Mouse (Mus musculus): ENCODE measurements around the gene Dcxr.
A peak's percentile ranks its signal among the peaks of the same experiment; 100 is the strongest.

Dcxr gene

DNA sequence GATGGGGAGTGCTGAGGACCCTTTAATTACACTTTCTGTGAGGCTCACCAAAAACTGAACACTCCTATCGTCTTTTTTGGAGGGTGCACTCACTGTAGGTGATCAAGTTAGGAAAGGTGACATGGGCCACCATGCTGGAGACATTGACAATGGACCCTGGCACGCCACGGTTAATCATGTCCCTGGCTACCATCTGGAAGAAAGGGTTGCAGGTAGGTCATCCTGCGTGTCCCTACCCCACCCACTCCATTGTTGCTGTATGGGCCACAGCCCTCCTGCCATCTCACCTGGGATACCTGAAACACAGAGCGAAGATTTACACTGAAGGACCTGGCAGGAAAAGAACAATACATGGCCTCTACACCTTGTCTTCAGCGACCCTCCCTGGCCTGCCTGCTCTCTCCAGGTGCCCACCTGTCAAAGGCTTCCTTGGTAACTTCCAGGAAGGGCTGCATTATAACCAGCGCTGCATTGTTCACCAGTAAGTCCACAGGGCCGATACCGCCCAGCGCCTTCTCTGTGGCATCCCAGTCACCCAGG, 3.3 kb upstream of the Dcxr start:
- no peak for DNase-seq (ENCODE audit: extremely low read depth, low read depth)

DNA sequence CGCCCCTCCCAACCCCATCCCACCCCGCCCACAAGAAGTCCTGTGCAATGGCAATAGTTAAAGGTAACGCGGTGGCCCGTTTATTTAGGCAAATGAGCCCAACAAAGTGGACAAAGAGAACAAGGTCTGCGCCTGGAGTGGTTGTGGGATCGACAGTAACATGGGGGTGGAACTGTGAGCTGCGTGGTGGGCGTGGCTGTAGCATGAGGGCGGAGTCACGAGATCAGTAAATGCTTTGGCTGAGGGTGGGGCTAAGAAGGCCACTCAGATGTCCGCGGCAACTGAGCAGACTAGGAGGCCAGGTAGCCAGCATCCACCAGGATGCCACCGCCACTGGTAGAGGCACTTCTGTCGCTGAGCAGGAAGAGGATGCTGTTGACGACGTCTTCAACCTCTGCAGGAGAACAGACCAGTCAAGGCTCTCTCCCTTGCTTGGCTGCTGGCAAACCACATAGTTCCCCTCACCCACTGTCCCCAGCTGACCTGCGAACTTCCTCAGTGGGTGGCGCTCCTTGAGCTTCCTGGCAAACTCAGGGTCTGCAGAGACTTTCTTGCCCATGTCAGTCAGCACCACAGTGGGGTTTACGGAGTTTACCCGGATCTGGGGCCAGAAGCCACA, 2.5 kb upstream of the Dcxr start:
- DNase-seq (ENCODE audit: extremely low read depth, low read depth) = peak; percentile 53

GRCm38 (mm10) chr11:120728530-120729240, 1.6 kb upstream of the Dcxr start:
- no peak for DNase-seq (ENCODE audit: extremely low read depth, low read depth)

DNA sequence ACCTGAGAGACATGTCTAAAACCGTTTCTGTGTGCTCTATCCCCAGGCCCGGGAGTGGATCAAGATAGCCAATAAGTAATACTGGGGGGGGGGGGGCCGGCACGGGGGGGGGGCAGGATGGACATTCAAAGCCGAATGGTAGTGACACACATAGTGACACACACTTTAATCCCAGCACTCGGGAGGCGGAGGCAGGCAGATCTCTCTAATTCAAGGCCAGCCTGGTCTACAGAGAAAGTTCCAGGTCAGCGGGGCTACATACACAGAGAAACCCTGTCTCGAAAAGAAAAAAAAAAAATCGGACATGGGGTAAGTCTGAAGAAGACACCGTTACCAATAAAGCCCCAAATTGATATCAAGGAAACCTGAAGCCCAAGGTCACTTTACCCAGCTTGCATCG, 483 bp upstream of the Dcxr start:
- no peak for DNase-seq (ENCODE audit: extremely low read depth, low read depth)

DNA sequence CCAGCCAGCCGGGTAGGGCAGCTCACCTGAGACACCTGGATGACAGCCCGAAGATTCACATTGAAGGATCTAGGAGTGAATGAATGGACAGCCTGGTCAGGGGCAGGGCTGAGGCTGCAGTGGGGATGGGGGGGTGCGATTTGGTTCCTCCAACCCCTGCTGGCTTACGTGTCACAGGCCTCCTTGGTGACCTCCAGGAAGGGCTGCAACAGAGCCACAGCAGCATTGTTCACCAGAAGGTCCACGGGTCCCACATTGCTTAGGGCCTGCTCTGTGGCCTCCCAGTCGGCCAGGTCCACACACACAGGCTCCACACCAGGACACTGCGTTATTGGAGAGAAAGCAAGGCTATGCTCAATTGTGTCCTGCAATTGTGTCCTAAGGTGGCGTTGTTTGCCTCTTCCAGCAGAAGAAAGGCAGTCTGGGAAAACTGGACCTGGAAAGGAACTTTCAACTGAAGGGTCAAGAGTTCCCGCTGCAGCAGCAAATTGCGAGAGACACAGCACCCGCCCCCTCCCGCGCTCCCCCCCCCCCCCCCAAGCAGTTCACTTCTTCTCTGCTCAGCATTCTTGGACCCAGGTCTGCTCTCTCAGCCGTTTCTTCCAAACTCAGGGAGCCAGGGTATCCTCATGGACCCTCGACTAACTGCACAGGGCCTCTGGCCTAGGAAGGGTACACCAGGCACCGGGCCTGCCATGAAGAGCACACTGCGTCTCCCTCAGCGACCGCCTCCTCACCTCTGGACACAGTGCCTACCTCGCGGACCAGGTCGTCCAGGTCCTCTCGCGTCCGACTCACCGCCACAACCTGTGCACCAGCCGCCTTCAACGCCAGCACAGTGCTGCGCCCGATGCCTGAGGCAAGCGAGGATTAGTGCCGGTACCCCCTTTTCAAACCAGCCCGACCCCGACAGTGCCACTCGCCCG, 575 bp downstream of the Dcxr start:
- DNase-seq (ENCODE audit: extremely low read depth, low read depth) = no peak

DNA sequence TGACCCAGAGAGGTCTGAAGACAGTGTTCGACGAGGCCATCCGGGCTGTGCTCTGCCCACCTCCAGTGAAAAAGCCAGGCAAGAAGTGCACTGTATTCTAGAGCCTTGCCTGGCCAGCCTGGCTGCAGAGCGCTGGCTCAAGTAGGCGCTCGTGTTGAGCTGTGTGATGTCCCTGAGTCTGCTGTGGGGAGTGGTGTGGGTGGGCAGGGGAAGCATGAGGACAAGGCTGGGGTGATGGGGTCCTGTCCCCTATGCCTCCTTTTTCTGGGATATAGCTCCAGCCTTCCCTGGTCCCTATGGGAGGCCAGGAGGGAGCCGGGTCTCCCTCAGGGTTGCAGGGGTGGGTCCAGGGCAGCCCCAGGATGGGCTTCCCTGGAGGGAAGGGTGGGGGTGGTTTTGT, 3.6 kb downstream of the Dcxr start:
- no peak for DNase-seq (ENCODE audit: extremely low read depth, low read depth)

GRCm38 (mm10) chr11:120722761-120723382, 4.2 kb downstream of the Dcxr start:
- no peak for DNase-seq (ENCODE audit: extremely low read depth, low read depth)

- no peak for DNase-seq (ENCODE audit: extremely low read depth, low read depth)
Observed at GRCm38 (mm10) chr11:120722067-120722630, 4.9 kb downstream of the Dcxr start.

DNA sequence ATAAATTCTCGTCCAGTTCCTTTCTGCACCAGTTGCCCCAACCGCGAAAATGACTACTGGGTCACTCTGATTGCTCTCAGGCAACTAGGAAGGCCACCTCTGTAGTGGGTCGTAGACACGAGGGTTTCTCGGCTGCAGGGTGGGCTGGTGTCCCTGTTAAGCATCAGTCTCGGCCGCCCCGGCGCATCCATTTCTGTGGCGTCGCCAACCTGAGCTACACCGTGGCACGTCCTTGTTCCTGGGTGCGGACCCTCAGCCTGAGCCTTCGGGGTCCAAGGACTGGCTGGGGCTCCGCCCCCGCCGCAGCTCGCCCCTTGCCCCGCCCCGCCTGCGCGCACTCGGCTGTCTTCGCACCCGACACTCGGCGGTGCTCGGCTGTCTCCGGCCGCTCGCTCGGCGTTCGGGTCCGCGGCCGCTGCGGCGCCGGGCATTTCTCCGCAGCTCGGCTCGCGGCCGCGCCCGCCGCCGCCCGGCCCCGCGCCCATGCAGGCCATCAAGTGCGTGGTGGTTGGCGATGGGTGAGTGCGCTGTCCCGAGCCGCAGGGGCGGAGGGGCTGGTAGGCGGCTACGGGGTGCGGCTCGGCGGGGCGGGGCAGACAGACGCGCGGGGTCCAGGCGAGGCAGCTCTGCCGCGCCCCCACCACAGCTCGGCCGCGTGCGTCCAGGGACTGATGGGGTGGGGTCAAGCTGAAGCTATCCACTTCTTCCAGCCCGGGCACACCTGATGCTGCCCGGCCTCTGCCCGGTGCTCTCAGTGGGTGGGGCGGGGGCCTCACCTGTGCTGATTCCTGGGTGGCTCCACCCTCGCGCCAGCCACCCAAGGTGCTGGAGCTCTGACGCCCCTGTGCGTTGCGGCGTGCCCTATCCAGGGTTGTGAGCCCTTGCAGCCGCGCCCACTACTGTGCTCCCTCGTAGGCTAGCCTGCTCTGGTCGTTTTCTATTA, 5.7 kb downstream of the Dcxr start, which contains the start of gene Rac3:
Gene Rac3 (plus strand): TSS at position 347 of the 943 bp plus-strand sequence.
- DNase-seq (ENCODE audit: extremely low read depth, low read depth) = no peak

DNA sequence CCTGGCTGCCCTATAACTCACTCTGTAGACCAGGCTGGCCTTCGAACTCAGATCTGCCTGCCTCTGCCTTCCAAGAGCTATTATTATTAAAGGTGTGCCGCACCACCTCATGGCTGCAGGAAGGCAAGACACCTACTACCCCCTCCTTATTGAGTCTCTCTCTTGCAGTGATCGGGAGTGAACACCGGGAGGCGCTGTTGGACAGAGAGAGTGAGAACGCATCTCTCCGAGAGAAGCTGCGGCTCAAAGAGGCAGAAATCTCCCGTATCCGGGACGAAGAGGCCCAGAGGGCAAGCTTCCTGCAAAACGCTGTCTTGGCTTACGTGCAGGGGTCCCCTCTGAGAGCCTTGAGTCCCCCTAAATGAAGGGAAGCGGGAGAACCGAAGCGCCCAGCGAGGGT, 6.6 kb downstream of the Dcxr start:
- no peak for DNase-seq (ENCODE audit: extremely low read depth, low read depth)

DNA sequence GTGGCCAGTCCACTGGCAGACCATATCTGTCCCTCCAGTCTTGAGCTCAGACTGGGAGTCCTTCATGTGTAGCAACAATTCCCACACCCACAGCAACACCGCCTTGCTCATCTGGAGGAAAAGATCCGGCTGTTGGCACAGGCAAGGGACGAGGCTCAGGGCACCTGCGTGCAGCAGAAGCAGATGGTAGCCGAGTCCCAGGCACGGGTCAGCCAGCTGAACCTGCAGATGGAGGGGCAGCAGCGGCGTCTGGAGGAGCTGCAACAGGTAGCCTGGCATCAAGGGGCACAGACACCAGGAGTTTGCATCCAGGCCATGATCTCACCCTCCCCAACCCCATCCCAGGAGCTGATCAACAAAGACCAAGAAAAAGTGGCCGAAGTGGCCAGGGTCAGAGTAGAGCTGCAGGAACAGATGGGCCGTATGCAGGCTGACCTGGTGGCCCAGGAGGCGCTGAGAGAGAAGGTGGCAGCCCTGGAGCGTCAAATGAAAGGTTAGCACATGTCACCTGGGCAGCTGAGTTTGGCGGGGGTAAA, 7.2 kb downstream of the Dcxr start:
- DNase-seq (ENCODE audit: extremely low read depth, low read depth) = no peak

DNA sequence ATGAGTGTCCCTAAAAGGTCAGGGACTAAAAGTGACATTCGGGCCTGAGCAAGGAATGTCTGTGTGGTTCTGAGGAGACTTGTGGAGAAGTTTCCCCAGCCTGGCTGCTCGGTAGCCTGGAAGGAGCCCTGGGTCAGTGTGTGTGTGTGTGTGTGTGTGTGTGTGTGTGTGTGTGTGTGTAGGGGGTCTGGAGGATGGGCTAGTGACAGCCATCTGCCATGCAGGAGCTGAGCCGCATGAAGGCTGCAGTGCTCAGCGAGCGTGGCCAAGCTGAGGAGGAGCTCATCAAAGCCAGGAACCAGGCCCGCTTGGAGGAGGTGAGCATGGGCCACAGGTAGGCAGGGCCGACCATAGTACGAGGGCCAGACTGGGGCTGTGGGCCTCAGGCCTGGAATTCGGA, 7.8 kb downstream of the Dcxr start:
- no peak for DNase-seq (ENCODE audit: extremely low read depth, low read depth)

GRCm38 (mm10) chr11:120715131-120715530, 11.9 kb downstream of the Dcxr start:
- no peak for DNase-seq (ENCODE audit: extremely low read depth, low read depth)

DNA sequence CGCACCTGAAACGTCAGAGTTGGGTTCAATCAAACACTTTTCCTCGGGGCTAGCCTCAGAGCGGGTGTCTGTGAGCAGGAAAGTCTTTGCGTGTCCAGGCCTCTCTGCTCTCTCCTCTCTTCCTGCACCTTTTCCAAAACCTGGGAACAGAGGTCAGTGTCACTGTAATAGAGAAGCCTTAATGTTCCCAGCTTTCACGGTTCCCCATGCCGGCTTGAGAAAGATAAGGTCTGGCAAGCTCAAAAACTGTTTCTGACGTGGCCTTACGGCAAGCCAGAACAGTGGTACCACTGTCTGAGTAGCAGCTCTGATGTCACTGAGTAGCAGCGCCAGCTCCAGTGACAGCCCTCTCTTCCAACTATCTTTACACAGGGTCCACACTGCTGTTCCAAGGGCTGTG, 12.5 kb downstream of the Dcxr start:
- no peak for DNase-seq (ENCODE audit: extremely low read depth, low read depth)

- peak; percentile 98 for DNase-seq (ENCODE audit: extremely low read depth, low read depth)
Observed at GRCm38 (mm10) chr11:120713580-120714518, 13.2 kb downstream of the Dcxr start, which contains the start of the genes Cenpx and Lrrc45. Cenpx (minus strand) TSS chr11:120713738. Lrrc45 (plus strand) TSS chr11:120713925.

DNA sequence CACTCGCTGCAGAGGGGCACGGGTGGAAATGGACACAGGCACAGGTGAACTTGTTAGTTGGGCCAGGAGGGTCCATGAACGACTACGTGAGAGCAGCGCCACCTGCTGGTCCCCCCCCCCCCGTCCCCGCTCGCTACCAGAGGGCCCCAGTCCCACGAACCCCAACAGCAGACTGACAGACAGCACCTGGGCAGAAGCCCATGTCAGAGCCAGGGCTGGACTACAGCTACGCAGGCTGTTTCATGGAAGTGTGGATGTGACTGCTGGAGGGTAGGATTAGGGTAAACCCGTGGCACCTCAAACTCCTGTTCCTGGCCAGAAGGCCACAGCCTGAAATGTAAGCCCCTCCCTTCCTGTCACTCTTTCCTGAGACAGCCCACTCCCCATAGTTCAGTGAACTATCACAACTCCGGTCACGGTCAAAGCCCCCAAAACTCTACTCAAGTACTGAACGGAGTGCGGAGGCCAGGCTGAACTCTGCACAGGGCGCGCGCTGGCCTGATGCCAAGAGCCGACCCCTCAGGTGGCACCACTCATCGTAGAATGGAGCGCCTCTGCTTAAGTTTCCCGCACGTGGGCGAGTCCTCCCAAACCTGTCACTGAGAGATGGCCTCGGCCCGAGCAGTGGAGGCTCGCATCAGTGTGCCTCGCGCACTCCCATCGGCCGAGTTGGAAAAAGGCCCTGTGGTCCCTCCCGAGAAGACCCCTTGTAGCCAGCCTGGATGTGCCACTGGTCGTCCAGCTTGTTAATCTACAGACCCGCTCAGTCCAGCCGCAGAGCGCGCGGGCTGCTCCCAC, 14.1 kb downstream of the Dcxr start:
- peak; percentile 33 for DNase-seq (ENCODE audit: extremely low read depth, low read depth)

- no peak for DNase-seq (ENCODE audit: extremely low read depth, low read depth)
Observed at GRCm38 (mm10) chr11:120711980-120712604, 15.0 kb downstream of the Dcxr start.
